Mouse (Mus musculus): ENCODE data around the gene Hic1.

GRCm38 (mm10) chr11:75201721-75202120 lies 32.4 kb upstream of the Hic1 start:
- TF ChIP-seq POLR2A (IDR thresholded peaks at IDR 0.05; ENCODE audit: insufficient read depth, low read depth, low read length) = no peak
- no peak for TF ChIP-seq CTCF (IDR thresholded peaks at IDR 0.05; ENCODE audit: insufficient read depth, low read depth, low read length)

Data from olfactory bulb, adult 2 months (tissue).